Mouse (Mus musculus): ENCODE results near the gene Gcgr. TPM values are rescaled to one million over a fixed set of nuclear protein-coding genes. Genes with fewer than 3 reads are reported as not detected.

Gcgr gene
- total and polyA plus RNA-seq, 2 experiments from 2014 or later = 0.17 to 0.60 TPM

DNA sequence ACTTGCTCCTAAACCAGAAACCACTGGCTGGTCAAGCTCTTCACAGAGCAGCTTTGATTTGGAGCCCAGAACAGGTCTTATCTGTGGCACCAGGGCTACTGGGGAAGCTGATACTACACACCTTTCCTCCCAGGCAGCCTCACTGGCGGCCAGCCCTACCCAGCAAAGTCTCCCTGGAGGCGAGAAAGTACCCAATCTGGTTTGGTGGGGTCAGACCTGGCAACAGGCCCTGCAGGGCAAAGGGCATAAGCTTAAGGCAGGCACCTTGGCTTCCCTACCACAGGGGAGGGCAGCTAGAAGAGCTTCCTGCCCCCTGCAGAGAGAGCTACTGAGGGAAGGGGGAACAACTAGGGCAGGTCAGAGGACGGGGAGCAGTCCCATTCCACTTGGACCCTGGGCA, 30.1 kb upstream of the Gcgr start:
- no peaks in the 10 kb centered on the region for H3K4me1 ChIP-seq (ENCODE audit: insufficient read depth, low read length)
- DNase-seq (ENCODE audit: low spot score) (no peak), ATAC-seq (ENCODE audit: low FRiP score) (no peak)
- 21% methylated on average over 3 of the region's 3 CpGs for WGBS
- H3K9me3 ChIP-seq (ENCODE audit: low read length) = no peaks in the 10 kb centered on the region
- no peak for TF ChIP-seq CTCF (IDR thresholded peaks at IDR 0.05)
- H3K4me3 ChIP-seq (ENCODE audit: low read depth, low read length) = no peak overlapping the region
- H3K27ac ChIP-seq (ENCODE audit: low read depth, low read length) = no peak overlapping the region
- no peak overlapping the region for H3K9ac ChIP-seq (replicated peaks; ENCODE audit: low read length, poor library complexity, severe bottlenecking)
- H3K36me3 ChIP-seq (ENCODE audit: insufficient read depth, low read length) = peaks cover 36% of the 10 kb centered on the region
- H3K27me3 ChIP-seq (ENCODE audit: insufficient read depth, low read length) = no peaks in the 10 kb centered on the region
- no peak overlapping the region for H3K4me2 ChIP-seq (ENCODE audit: low read depth, low read length, poor library complexity, severe bottlenecking)

- Histone ChIP-seq H3K27ac (ENCODE audit: low read depth, low read length) (no peak overlapping the region), H3K4me3 (ENCODE audit: low read depth, low read length) (no peak overlapping the region), H3K4me1 (ENCODE audit: insufficient read depth, low read length) (no peaks in the 10 kb centered on the region), H3K4me2 (ENCODE audit: low read depth, low read length, poor library complexity, severe bottlenecking) (no peak overlapping the region), H3K36me3 (ENCODE audit: insufficient read depth, low read length) (peaks cover 30% of the 10 kb centered on the region), H3K9ac (replicated peaks; ENCODE audit: low read length, poor library complexity, severe bottlenecking) (no peak overlapping the region), H3K9me3 (ENCODE audit: low read length) (no peaks in the 10 kb centered on the region), H3K27me3 (ENCODE audit: insufficient read depth, low read length) (no peaks in the 10 kb centered on the region)
- TF ChIP-seq CTCF (IDR thresholded peaks at IDR 0.05) = no peak
- no peak for DNase-seq (ENCODE audit: low spot score)
- no peak for ATAC-seq (ENCODE audit: low FRiP score)
- WGBS = 72% methylated on average over 6 of the region's 6 CpGs
Observed at GRCm38 (mm10) chr11:120501018-120501417, 29.5 kb upstream of the Gcgr start.

DNA sequence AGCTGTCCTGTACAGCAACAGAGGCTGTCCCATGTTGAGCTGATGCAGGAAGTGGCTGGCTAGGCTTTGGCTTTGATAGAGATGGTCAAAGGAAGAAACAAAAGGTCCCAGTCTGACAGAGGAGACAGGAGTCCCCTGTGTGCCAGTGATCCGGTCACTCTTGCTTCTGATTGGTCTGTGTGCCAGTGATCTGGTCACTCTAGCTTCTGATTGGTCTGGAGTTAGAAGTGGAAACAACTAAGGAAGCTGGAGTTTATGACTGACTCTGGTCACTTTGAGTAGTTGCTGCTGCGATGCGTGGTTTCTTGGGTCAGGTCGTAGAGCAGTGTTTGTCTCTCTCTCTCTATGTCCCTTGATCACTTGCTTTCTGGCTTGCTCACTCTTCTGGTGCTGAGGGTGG, 28.8 kb upstream of the Gcgr start:
- Histone ChIP-seq H3K9me3 (ENCODE audit: low read length) (no peaks in the 10 kb centered on the region), H3K4me1 (ENCODE audit: insufficient read depth, low read length) (no peaks in the 10 kb centered on the region), H3K9ac (replicated peaks; ENCODE audit: low read length, poor library complexity, severe bottlenecking) (no peak overlapping the region), H3K4me2 (ENCODE audit: low read depth, low read length, poor library complexity, severe bottlenecking) (no peak overlapping the region), H3K27ac (ENCODE audit: low read depth, low read length) (no peak overlapping the region), H3K4me3 (ENCODE audit: low read depth, low read length) (no peak overlapping the region), H3K36me3 (ENCODE audit: insufficient read depth, low read length) (peaks cover 24% of the 10 kb centered on the region), H3K27me3 (ENCODE audit: insufficient read depth, low read length) (no peaks in the 10 kb centered on the region)
- ATAC-seq (ENCODE audit: low FRiP score) (no peak), DNase-seq (ENCODE audit: low spot score) (no peak)
- TF ChIP-seq CTCF (IDR thresholded peaks at IDR 0.05) = no peak
- WGBS = 89% methylated on average over 4 of the region's 4 CpGs

GRCm38 (mm10) chr11:120505661-120506060, 24.8 kb upstream of the Gcgr start:
- H3K4me3 ChIP-seq (ENCODE audit: low read depth, low read length) = no peak overlapping the region
- no peak for ATAC-seq (ENCODE audit: low FRiP score)

DNA sequence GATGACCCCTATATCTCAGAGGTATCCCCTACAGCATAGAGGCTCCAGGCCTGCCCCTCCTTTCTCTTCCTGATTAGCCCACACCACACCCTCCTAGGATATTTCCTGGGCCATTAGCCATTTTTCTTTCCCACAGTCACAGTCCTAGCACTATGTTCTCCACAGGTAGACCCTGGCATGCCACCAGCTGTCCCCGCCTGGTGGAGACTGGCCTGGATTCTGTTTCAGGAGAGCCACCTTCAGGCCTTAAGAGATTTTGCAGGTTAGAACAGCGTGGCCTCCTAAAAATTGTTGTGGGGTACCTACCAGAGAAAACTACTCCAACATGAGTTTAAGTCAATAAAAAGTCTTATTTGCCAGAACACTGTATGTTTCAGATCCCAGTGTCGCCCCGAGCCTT, 23.6 kb upstream of the Gcgr start:
- H3K4me1 ChIP-seq (ENCODE audit: insufficient read depth, low read length) = no peaks in the 10 kb centered on the region
- H3K27me3 ChIP-seq (ENCODE audit: insufficient read depth, low read length) = no peaks in the 10 kb centered on the region
- H3K27ac ChIP-seq (ENCODE audit: low read depth, low read length) = no peak overlapping the region
- H3K9ac ChIP-seq (replicated peaks; ENCODE audit: low read length, poor library complexity, severe bottlenecking) = no peak overlapping the region
- H3K9me3 ChIP-seq (ENCODE audit: low read length) = no peaks in the 10 kb centered on the region
- DNase-seq (ENCODE audit: low spot score) (no peak), ATAC-seq (ENCODE audit: low FRiP score) (no peak)
- no peak overlapping the region for H3K4me2 ChIP-seq (ENCODE audit: low read depth, low read length, poor library complexity, severe bottlenecking)
- 58% methylated on average over 4 of the region's 4 CpGs for WGBS
- H3K4me3 ChIP-seq (ENCODE audit: low read depth, low read length) = no peak overlapping the region
- TF ChIP-seq CTCF (IDR thresholded peaks at IDR 0.05) = peak; percentile 53
- no peaks in the 10 kb centered on the region for H3K36me3 ChIP-seq (ENCODE audit: insufficient read depth, low read length)

More at GRCm38 (mm10) chr11:120505661-120506060, 24.8 kb upstream of the Gcgr start:
- no peak for TF ChIP-seq CTCF (IDR thresholded peaks at IDR 0.05)
- Histone ChIP-seq H3K27ac (ENCODE audit: low read depth, low read length) (no peak overlapping the region), H3K27me3 (ENCODE audit: insufficient read depth, low read length) (no peaks in the 10 kb centered on the region), H3K9me3 (ENCODE audit: low read length) (no peaks in the 10 kb centered on the region), H3K4me1 (ENCODE audit: insufficient read depth, low read length) (no peaks in the 10 kb centered on the region), H3K36me3 (ENCODE audit: insufficient read depth, low read length) (no peaks in the 10 kb centered on the region), H3K4me2 (ENCODE audit: low read depth, low read length, poor library complexity, severe bottlenecking) (no peak overlapping the region), H3K9ac (replicated peaks; ENCODE audit: low read length, poor library complexity, severe bottlenecking) (no peak overlapping the region)
- no peak for DNase-seq (ENCODE audit: low spot score)
- WGBS = 87% methylated on average over 3 of the region's 3 CpGs

- Histone ChIP-seq H3K36me3 (ENCODE audit: insufficient read depth, low read length) (no peaks in the 10 kb centered on the region), H3K9me3 (ENCODE audit: low read length) (no peaks in the 10 kb centered on the region), H3K27me3 (ENCODE audit: insufficient read depth, low read length) (no peaks in the 10 kb centered on the region), H3K4me3 (ENCODE audit: low read depth, low read length) (no peak overlapping the region), H3K4me1 (ENCODE audit: insufficient read depth, low read length) (no peaks in the 10 kb centered on the region), H3K4me2 (ENCODE audit: low read depth, low read length, poor library complexity, severe bottlenecking) (no peak overlapping the region), H3K27ac (ENCODE audit: low read depth, low read length) (no peak overlapping the region), H3K9ac (replicated peaks; ENCODE audit: low read length, poor library complexity, severe bottlenecking) (no peak overlapping the region)
- no peak for DNase-seq (ENCODE audit: low spot score)
- TF ChIP-seq CTCF (IDR thresholded peaks at IDR 0.05) = no peak
- WGBS = 84% methylated on average over 13 of the region's 13 CpGs
- no peak for ATAC-seq (ENCODE audit: low FRiP score)
Observed at GRCm38 (mm10) chr11:120507611-120508289, 22.7 kb upstream of the Gcgr start.
